Mouse (Mus musculus) limb, embryonic 15.5 days (tissue): ENCODE measurements around the gene Ftl1. TPM values are rescaled to one million over a fixed set of nuclear protein-coding genes. Genes with fewer than 3 reads are reported as not detected.
A peak's percentile ranks its signal among the peaks of the same experiment; 100 is the strongest.

ENCODE experiments used
- ATAC-seq: fragments of 200-750 bp; cut with Nextera tagmentation; 2 replicates; pipeline ENCODE4 v1.8.0; 2017; ENCODE audit warnings: low read depth, moderate TSS enrichment; ENCODE audit not compliant: insufficient number of reproducible peaks, low FRiP score, low TSS enrichment
- H3K27ac ChIP-seq: fragments of 300-500 bp; sonication (generic); 2 replicates; pipeline ENCODE4 v1.5.1; 2015; ENCODE audit warnings: moderate library complexity, mild to moderate bottlenecking, inconsistent platforms
- H3K27me3 ChIP-seq: fragments of 300-500 bp; sonication (generic); 2 replicates; pipeline ENCODE4 v1.6.1; 2015; ENCODE audit warnings: inconsistent platforms
- H3K36me3 ChIP-seq: fragments of 300-500 bp; sonication (generic); 2 replicates; pipeline ENCODE4 v1.6.1; 2015; ENCODE audit warnings: inconsistent platforms
- H3K4me1 ChIP-seq: fragments of 300-500 bp; sonication (generic); 2 replicates; pipeline ENCODE4 v1.6.1; 2015; ENCODE audit warnings: inconsistent platforms
- H3K4me2 ChIP-seq: fragments of 300-500 bp; sonication (generic); 2 replicates; pipeline ENCODE4 v1.6.1; 2015; ENCODE audit warnings: mild to moderate bottlenecking, inconsistent platforms
- H3K4me3 ChIP-seq: fragments of 300-500 bp; sonication (generic); 2 replicates; pipeline ENCODE4 v1.5.1; 2015; ENCODE audit warnings: mild to moderate bottlenecking, inconsistent platforms
- H3K9ac ChIP-seq: fragments of 300-500 bp; sonication (generic); 2 replicates; pipeline ENCODE4 v1.6.1; 2015; ENCODE audit warnings: inconsistent platforms
- H3K9me3 ChIP-seq: fragments of 300-500 bp; sonication (generic); 2 replicates; pipeline ENCODE4 v1.6.1; 2016; ENCODE audit warnings: inconsistent platforms
- WGBS: fragments of 180-500 bp; shearing (Covaris S2); methylation state at CpG from one replicate; pipeline ENCODE4 v1.1.7; 2015; 5-methylcytosine and 5-hydroxymethylcytosine counted together
- polyA plus RNA-seq: library from polyadenylated mRNA; unstranded; fragments of >200 nt; fragmentation: Nextera tagmentation; extraction: Ambion mirVana; gene quantifications from 2 replicates; pipeline ENCODE4 v1.2.1, GENCODE M21; 2015

Ftl1 gene
- polyA plus RNA-seq, 1 experiment from 2014 or later = 4,640 TPM

GRCm38 (mm10) chr7:45446589-45446988 lies 13.1 kb downstream of the Ftl1 start:
- no peak overlapping the region for H3K4me3 ChIP-seq
- H3K9ac ChIP-seq = no peak overlapping the region
- H3K27ac ChIP-seq = no peak overlapping the region
- no peak for ATAC-seq
- H3K4me2 ChIP-seq = no peak overlapping the region
- H3K9me3 ChIP-seq = no peaks in the 10 kb centered on the region
- no peaks in the 10 kb centered on the region for H3K27me3 ChIP-seq
- H3K4me1 ChIP-seq = 0 out of 2 replicates have a peak, but pooled peaks cover 4% of the 10 kb centered on the region
- H3K36me3 ChIP-seq = peaks cover 62% of the 10 kb centered on the region

- 84% methylated on average over 22 of the region's 22 CpGs for WGBS
- no peak overlapping the region for H3K27ac ChIP-seq
- no peak for ATAC-seq
Measured at GRCm38 (mm10) chr7:45443526-45444420, 15.9 kb downstream of the Ftl1 start.

GRCm38 (mm10) chr7:45437521-45438276 lies 22.0 kb downstream of the Ftl1 start, which contains the start of gene Ruvbl2:
Gene Ruvbl2 (minus strand): TSS chr7:45438096.
- H3K4me3 ChIP-seq = no peak within 1 kb of the TSS
- ATAC-seq = no peak
- H3K9me3 ChIP-seq = no peaks in the 10 kb centered on the region
- H3K4me1 ChIP-seq = peaks cover 41% of the 10 kb centered on the region
- peak within 1 kb of the TSS; percentile 20; the same call in 1 of the 2 replicates for H3K4me2 ChIP-seq
- 14% methylated on average over 19 of the region's 19 CpGs for WGBS
- no peak within 1 kb of the TSS for H3K27ac ChIP-seq
- H3K9ac ChIP-seq = peak within 1 kb of the TSS; percentile 20; the same call in 1 of the 2 replicates
- peaks cover 25% of the 10 kb centered on the region for H3K36me3 ChIP-seq
- no peaks in the 10 kb centered on the region for H3K27me3 ChIP-seq

More at GRCm38 (mm10) chr7:45443526-45444420, 15.9 kb downstream of the Ftl1 start:
- H3K9me3 ChIP-seq = no peaks in the 10 kb centered on the region
- H3K9ac ChIP-seq = no peak overlapping the region
- no peaks in the 10 kb centered on the region for H3K4me1 ChIP-seq
- H3K4me2 ChIP-seq = no peak overlapping the region
- no peak overlapping the region for H3K4me3 ChIP-seq
- peaks cover 72% of the 10 kb centered on the region for H3K36me3 ChIP-seq
- no peaks in the 10 kb centered on the region for H3K27me3 ChIP-seq

GRCm38 (mm10) chr7:45437046-45437445 lies 22.6 kb downstream of the Ftl1 start:
- peak overlapping the region; percentile 7; the same call in 1 of the 2 replicates for H3K4me2 ChIP-seq
- 27% methylated on average over 6 of the region's 6 CpGs for WGBS
- no peak overlapping the region for H3K27ac ChIP-seq
- ATAC-seq = no peak
- peaks cover 44% of the 10 kb centered on the region for H3K4me1 ChIP-seq
- no peaks in the 10 kb centered on the region for H3K27me3 ChIP-seq
- H3K9me3 ChIP-seq = no peaks in the 10 kb centered on the region
- no peak overlapping the region for H3K9ac ChIP-seq
- H3K4me3 ChIP-seq = no peak overlapping the region
- H3K36me3 ChIP-seq = peaks cover 26% of the 10 kb centered on the region

- 90% methylated on average over 5 of the region's 5 CpGs for WGBS
- H3K4me1 ChIP-seq = peaks cover 44% of the 10 kb centered on the region
- no peak overlapping the region for H3K27ac ChIP-seq
- peak overlapping the region; percentile 62; the same call in 1 of the 2 replicates for H3K4me3 ChIP-seq
- H3K9ac ChIP-seq = no peak overlapping the region
- no peaks in the 10 kb centered on the region for H3K27me3 ChIP-seq
- peak overlapping the region; percentile 72 for H3K4me2 ChIP-seq
- no peaks in the 10 kb centered on the region for H3K9me3 ChIP-seq
- H3K36me3 ChIP-seq = peaks cover 27% of the 10 kb centered on the region
- no peak for ATAC-seq
Measured at GRCm38 (mm10) chr7:45436444-45436843, 23.2 kb downstream of the Ftl1 start.

GRCm38 (mm10) chr7:45435038-45435437 lies 24.6 kb downstream of the Ftl1 start:
- ATAC-seq = no peak
- Histone ChIP-seq H3K4me1 (peaks cover 44% of the 10 kb centered on the region), H3K4me2 (peak overlapping the region; percentile 72), H3K4me3 (peak overlapping the region; percentile 62), H3K9me3 (no peaks in the 10 kb centered on the region), H3K27ac (peak overlapping the region; percentile 83), H3K36me3 (peaks cover 33% of the 10 kb centered on the region), H3K9ac (peak overlapping the region; percentile 72), H3K27me3 (no peaks in the 10 kb centered on the region)
- WGBS = 3% methylated on average over 16 of the region's 16 CpGs

GRCm38 (mm10) chr7:45434203-45435015 lies 25.3 kb downstream of the Ftl1 start, which contains the start of gene Gys1:
Gene Gys1 (plus strand): TSS chr7:45434844.
- Histone ChIP-seq H3K4me3 (peak within 1 kb of the TSS; percentile 62), H3K27me3 (no peaks in the 10 kb centered on the region), H3K27ac (peak within 1 kb of the TSS; percentile 92), H3K4me2 (peak within 1 kb of the TSS; percentile 90), H3K9me3 (no peaks in the 10 kb centered on the region), H3K4me1 (peaks cover 44% of the 10 kb centered on the region), H3K9ac (peak within 1 kb of the TSS; percentile 90), H3K36me3 (peaks cover 33% of the 10 kb centered on the region)
- WGBS = under 1% methylated on average over 45 of the region's 45 CpGs
- ATAC-seq = peak; percentile 97

GRCm38 (mm10) chr7:45433835-45434202 lies 25.9 kb downstream of the Ftl1 start:
- H3K36me3 ChIP-seq = peaks cover 38% of the 10 kb centered on the region
- H3K27me3 ChIP-seq = no peaks in the 10 kb centered on the region
- no peak for ATAC-seq
- peak overlapping the region; percentile 92 for H3K27ac ChIP-seq
- peaks cover 44% of the 10 kb centered on the region for H3K4me1 ChIP-seq
- H3K9ac ChIP-seq = peak overlapping the region; percentile 90
- no peaks in the 10 kb centered on the region for H3K9me3 ChIP-seq
- H3K4me2 ChIP-seq = peak overlapping the region; percentile 90
- WGBS = under 1% methylated on average over 7 of the region's 7 CpGs
- H3K4me3 ChIP-seq = peak overlapping the region; percentile 62

GRCm38 (mm10) chr7:45426556-45426955 lies 33.1 kb downstream of the Ftl1 start:
- H3K36me3 ChIP-seq = peaks cover 96% of the 10 kb centered on the region
- 91% methylated on average over 8 of the region's 8 CpGs for WGBS

GRCm38 (mm10) chr7:45421194-45421593 lies 38.5 kb downstream of the Ftl1 start:
- WGBS = 89% methylated on average over 14 of the region's 14 CpGs

More at GRCm38 (mm10) chr7:45426556-45426955, 33.1 kb downstream of the Ftl1 start:
- no peak for ATAC-seq
- no peak overlapping the region for H3K4me2 ChIP-seq
- H3K27me3 ChIP-seq = no peaks in the 10 kb centered on the region
- H3K4me3 ChIP-seq = no peak overlapping the region
- no peak overlapping the region for H3K27ac ChIP-seq
- no peak overlapping the region for H3K9ac ChIP-seq
- no peaks in the 10 kb centered on the region for H3K4me1 ChIP-seq
- H3K9me3 ChIP-seq = no peaks in the 10 kb centered on the region

GRCm38 (mm10) chr7:45420615-45420919 lies 39.1 kb downstream of the Ftl1 start, which contains the start of gene Lhb:
Gene Lhb (plus strand): TSS chr7:45420820.
- H3K4me3 ChIP-seq = peak within 1 kb of the TSS; percentile 9
- peaks cover 31% of the 10 kb centered on the region for H3K4me1 ChIP-seq
- peaks cover 52% of the 10 kb centered on the region for H3K27me3 ChIP-seq
- WGBS = 49% methylated on average over 6 of the region's 6 CpGs
- no peak for ATAC-seq
- no peak within 1 kb of the TSS for H3K27ac ChIP-seq
- H3K4me2 ChIP-seq = peak within 1 kb of the TSS; percentile 24; the same call in 1 of the 2 replicates
- H3K36me3 ChIP-seq = peaks cover 52% of the 10 kb centered on the region
- no peaks in the 10 kb centered on the region for H3K9me3 ChIP-seq
- no peak within 1 kb of the TSS for H3K9ac ChIP-seq

More at GRCm38 (mm10) chr7:45421194-45421593, 38.5 kb downstream of the Ftl1 start:
- peaks cover 28% of the 10 kb centered on the region for H3K4me1 ChIP-seq
- peaks cover 55% of the 10 kb centered on the region for H3K36me3 ChIP-seq
- no peak overlapping the region for H3K9ac ChIP-seq
- H3K4me2 ChIP-seq = no peak overlapping the region
- no peak overlapping the region for H3K27ac ChIP-seq
- H3K9me3 ChIP-seq = no peaks in the 10 kb centered on the region
- H3K27me3 ChIP-seq = peaks cover 46% of the 10 kb centered on the region
- no peak overlapping the region for H3K4me3 ChIP-seq
- no peak for ATAC-seq
